Mouse (Mus musculus): ENCODE data around the gene Mcidas.

- TF ChIP-seq CTCF (IDR thresholded peaks at IDR 0.05; ENCODE audit: extremely low read depth, insufficient read depth, low read length) (no peak), POLR2A (IDR thresholded peaks at IDR 0.05; ENCODE audit: extremely low read depth, insufficient read depth, low read length) (no peak)
Measured at GRCm38 (mm10) chr13:112990346-112990745, 3.3 kb upstream of the Mcidas start.
